Mouse (Mus musculus) forebrain, embryonic 14.5 days (tissue): ENCODE data around the gene Atoh7. TPM values are rescaled to one million over a fixed set of nuclear protein-coding genes. Genes with fewer than 3 reads are reported as not detected.
A peak's percentile ranks its signal among the peaks of the same experiment; 100 is the strongest.

ENCODE experiments used
- ATAC-seq: fragments of 200-750 bp; cut with Nextera tagmentation; 2 replicates; pipeline ENCODE4 v1.8.0; 2017; ENCODE audit warnings: mild to moderate bottlenecking, moderate library complexity
- DNase-seq: peaks from one replicate; pipeline ENCODE4 v3.0.0-alpha.2; 2015; ENCODE audit warnings: low spot score
- H3K27ac ChIP-seq: fragments of 300-500 bp; sonication (generic); 2 replicates; pipeline ENCODE4 v1.5.1; 2014; ENCODE audit warnings: low read depth, mild to moderate bottlenecking, control low read depth, low read length, moderate library complexity
- H3K27me3 ChIP-seq: fragments of 300-500 bp; sonication (generic); replicated peaks from 2 replicates; pipeline ENCODE4 v1.6.1; 2014; ENCODE audit warnings: low read length, control low read depth, mixed read lengths; ENCODE audit not compliant: control insufficient read depth, insufficient read depth
- H3K36me3 ChIP-seq: fragments of 300-500 bp; sonication (generic); 2 replicates; pipeline ENCODE4 v1.6.1; 2014; ENCODE audit warnings: low read length, control low read depth; ENCODE audit not compliant: control insufficient read depth, insufficient read depth
- H3K4me1 ChIP-seq: fragments of 300-500 bp; sonication (generic); 2 replicates; pipeline ENCODE4 v1.6.1; 2014; ENCODE audit warnings: antibody characterized with exemption, low read length, control low read depth; ENCODE audit not compliant: control insufficient read depth, insufficient read depth
- H3K4me2 ChIP-seq: fragments of 300-500 bp; sonication (generic); 2 replicates; pipeline ENCODE4 v1.6.1; 2014; ENCODE audit warnings: mild to moderate bottlenecking, control low read depth, low read length
- H3K4me3 ChIP-seq: fragments of 300-500 bp; sonication (generic); 2 replicates; pipeline ENCODE4 v1.5.1; 2014; ENCODE audit warnings: low read depth, low read length, control low read depth
- H3K9ac ChIP-seq: fragments of 300-500 bp; sonication (generic); 2 replicates; pipeline ENCODE4 v1.6.1; 2014; ENCODE audit warnings: mild to moderate bottlenecking, low read length, control low read depth, moderate library complexity
- H3K9me3 ChIP-seq: fragments of 300-500 bp; sonication (generic); replicated peaks from 2 replicates; pipeline ENCODE4 v1.6.1; 2016; ENCODE audit warnings: low read length, control low read depth, mixed read lengths; ENCODE audit not compliant: control insufficient read depth
- WGBS: fragments of 180-500 bp; shearing (Covaris S2); extraction: QIAGEN DNeasy Blood & Tissue Kit; methylation state at CpG from one replicate; pipeline ENCODE4 v1.1.7; 2014; 5-methylcytosine and 5-hydroxymethylcytosine counted together
- polyA plus RNA-seq: library from polyadenylated mRNA; unstranded; fragments of >200 nt; fragmentation: Nextera tagmentation; extraction: Ambion mirVana; gene quantifications from 2 replicates; pipeline ENCODE4 v1.2.1, GENCODE M21; 2014

Gene Atoh7
- polyA plus RNA-seq, 1 experiment from 2014 or later = 0.97 TPM

DNA sequence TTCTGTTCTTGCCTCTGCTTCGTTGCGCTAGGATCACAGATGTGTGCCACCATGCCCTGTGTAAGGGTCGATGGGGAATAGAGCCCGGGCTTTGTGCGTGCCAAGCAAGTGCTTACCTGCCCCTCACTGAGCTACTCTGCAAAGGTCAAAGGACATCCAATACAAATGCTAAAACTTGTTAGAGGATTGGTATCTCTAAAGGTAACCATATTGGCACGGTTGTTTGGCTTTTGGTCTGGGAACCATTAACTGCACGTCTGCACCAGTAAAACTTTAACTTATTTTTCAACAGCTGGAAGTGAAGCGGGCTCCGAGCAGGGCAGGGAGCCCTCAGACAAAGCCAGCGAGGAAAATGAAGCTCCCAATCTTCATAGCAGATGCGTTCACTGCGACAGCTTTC is 38.2 kb upstream of the Atoh7 start:
- H3K9me3 ChIP-seq = no peaks in the 10 kb centered on the region
- no peak overlapping the region for H3K27ac ChIP-seq
- H3K4me3 ChIP-seq = no peak overlapping the region
- H3K4me2 ChIP-seq = no peak overlapping the region
- DNase-seq (no peak), ATAC-seq (no peak)
- no peak overlapping the region for H3K9ac ChIP-seq
- no peaks in the 10 kb centered on the region for H3K36me3 ChIP-seq
- 76% methylated on average over 12 of the region's 12 CpGs for WGBS
- no peaks in the 10 kb centered on the region for H3K27me3 ChIP-seq
- no peaks in the 10 kb centered on the region for H3K4me1 ChIP-seq

DNA sequence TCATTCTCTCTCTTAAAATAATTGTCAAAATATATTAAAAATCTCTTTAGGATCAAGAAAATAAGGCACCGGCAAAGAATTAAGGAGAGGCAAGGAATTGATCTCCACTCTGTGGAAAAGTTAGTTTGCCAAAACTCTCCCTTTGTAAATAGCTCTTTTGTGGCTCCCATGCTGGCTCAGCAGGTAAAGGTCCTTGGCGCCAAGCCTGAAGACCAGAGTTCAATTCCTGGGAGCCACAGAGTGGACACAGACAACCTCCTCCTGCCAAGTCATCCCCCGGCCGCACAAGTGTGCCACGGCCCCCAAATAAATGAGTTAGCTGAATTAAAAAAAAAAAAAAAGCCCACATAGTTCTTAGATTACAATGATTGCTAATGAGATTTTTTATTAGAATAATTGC is 36.8 kb upstream of the Atoh7 start:
- Histone ChIP-seq H3K9ac (no peak overlapping the region), H3K4me2 (no peak overlapping the region)
- WGBS = 85% methylated on average over 5 of the region's 5 CpGs

DNA sequence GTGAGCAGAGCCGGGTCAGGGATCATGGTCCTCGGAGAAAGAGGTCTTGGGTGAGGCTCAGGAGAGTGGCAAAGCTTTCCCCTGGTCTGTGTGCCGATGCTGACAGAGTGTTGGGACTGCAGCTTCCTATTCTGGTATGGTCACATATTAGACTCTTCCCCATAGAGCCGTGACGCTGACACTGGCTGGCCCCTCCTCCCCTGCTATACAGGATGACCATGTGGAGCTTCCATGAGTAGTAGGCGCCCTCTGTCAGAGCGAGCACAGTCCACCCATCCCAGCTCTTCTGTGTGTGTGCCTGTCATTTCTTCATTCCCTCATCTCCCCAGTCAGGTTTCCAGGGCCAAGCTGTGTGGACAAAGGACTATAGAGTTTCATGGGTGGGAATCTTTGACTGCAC is 36.1 kb upstream of the Atoh7 start:
- Histone ChIP-seq H3K27ac (no peak overlapping the region), H3K36me3 (no peaks in the 10 kb centered on the region), H3K9ac (no peak overlapping the region), H3K4me3 (no peak overlapping the region), H3K4me1 (no peaks in the 10 kb centered on the region), H3K9me3 (no peaks in the 10 kb centered on the region), H3K4me2 (no peak overlapping the region), H3K27me3 (no peaks in the 10 kb centered on the region)
- DNase-seq (no peak), ATAC-seq (no peak)
- WGBS = 79% methylated on average over 7 of the region's 7 CpGs

More for the DNA sequence above, 36.8 kb upstream of the Atoh7 start:
- no peak for ATAC-seq
- Histone ChIP-seq H3K4me1 (no peaks in the 10 kb centered on the region), H3K27ac (no peak overlapping the region), H3K9me3 (no peaks in the 10 kb centered on the region), H3K36me3 (no peaks in the 10 kb centered on the region), H3K4me3 (no peak overlapping the region), H3K27me3 (no peaks in the 10 kb centered on the region)
- DNase-seq = no peak

DNA sequence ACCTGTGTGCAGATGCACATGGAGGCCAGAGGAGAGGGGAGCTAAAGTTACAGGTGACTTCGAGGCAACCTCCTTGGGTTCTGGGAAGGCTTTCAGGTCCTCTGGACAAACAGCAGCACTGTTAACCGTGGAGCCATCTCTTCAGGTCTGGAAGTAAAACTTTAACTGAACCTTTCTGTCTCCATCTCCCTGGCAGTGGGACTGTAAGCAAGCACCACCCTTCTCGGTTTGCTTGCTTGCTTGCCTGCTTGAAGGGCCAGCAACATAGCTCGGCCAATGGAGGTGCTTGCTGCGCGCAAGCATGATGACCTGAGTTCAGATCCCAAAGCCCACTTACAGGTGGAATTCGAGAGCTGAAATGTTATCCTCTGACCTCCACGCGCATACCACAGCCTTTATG is 34.9 kb upstream of the Atoh7 start:
- ATAC-seq = no peak
- DNase-seq = no peak
- 85% methylated on average over 9 of the region's 9 CpGs for WGBS

DNA sequence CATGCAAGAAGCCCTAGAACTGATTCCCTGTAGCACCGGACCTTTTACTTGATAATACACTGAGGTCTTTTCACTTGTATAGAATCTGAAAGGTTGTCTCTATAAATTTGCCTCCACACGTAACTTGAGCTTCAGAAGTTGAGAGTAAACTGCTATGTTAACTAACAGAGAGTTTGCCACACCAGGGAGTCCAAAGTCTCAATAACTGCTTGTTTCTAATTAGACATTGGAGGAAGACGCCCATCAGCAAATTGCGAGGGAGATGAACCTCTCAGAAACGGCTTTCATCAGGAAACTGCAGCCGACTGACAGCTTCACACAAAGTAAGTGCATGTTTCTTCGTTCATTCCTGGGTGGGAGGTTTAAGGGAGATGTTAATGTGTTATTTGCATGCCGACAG is 33.9 kb upstream of the Atoh7 start:
- H3K9me3 ChIP-seq = no peaks in the 10 kb centered on the region
- H3K4me3 ChIP-seq = no peak overlapping the region
- H3K27me3 ChIP-seq = no peaks in the 10 kb centered on the region
- H3K9ac ChIP-seq = no peak overlapping the region
- no peak; the same call in 1 of the 2 replicates for ATAC-seq
- no peak overlapping the region for H3K4me2 ChIP-seq
- H3K27ac ChIP-seq = no peak overlapping the region
- DNase-seq = no peak
- H3K36me3 ChIP-seq = no peaks in the 10 kb centered on the region
- 36% methylated on average over 8 of the region's 8 CpGs for WGBS
- H3K4me1 ChIP-seq = no peaks in the 10 kb centered on the region

More for the DNA sequence above, 34.9 kb upstream of the Atoh7 start:
- Histone ChIP-seq H3K4me3 (no peak overlapping the region), H3K4me1 (no peaks in the 10 kb centered on the region), H3K9ac (no peak overlapping the region), H3K27me3 (no peaks in the 10 kb centered on the region), H3K36me3 (no peaks in the 10 kb centered on the region), H3K27ac (no peak overlapping the region), H3K9me3 (no peaks in the 10 kb centered on the region), H3K4me2 (no peak overlapping the region)

DNA sequence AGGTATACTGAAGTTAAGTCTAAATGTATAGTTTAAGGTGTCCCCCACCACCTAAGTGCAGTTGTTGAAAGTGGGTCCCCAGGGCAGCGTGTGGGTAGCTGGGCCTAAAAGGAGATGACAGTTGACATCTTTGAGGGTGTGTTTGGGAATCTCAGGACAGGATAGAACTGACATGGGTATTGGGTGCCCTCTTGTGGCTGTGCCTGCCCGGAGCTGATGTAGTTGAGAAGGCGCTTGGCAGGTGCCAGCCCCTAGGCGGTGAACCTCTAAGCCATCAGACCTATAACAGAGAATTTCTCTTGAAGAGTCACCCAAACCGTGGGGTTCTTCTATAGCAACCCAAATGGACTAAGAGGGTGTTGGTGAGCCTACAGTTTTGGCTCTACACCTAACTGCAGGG is 33.5 kb upstream of the Atoh7 start:
- Histone ChIP-seq H3K9me3 (no peaks in the 10 kb centered on the region), H3K9ac (no peak overlapping the region), H3K36me3 (no peaks in the 10 kb centered on the region), H3K4me2 (no peak overlapping the region), H3K4me3 (no peak overlapping the region), H3K27me3 (no peaks in the 10 kb centered on the region), H3K27ac (no peak overlapping the region), H3K4me1 (no peaks in the 10 kb centered on the region)
- DNase-seq = peak; percentile 89
- WGBS = 3% methylated on average over 5 of the region's 5 CpGs
- peak; percentile 93 for ATAC-seq

DNA sequence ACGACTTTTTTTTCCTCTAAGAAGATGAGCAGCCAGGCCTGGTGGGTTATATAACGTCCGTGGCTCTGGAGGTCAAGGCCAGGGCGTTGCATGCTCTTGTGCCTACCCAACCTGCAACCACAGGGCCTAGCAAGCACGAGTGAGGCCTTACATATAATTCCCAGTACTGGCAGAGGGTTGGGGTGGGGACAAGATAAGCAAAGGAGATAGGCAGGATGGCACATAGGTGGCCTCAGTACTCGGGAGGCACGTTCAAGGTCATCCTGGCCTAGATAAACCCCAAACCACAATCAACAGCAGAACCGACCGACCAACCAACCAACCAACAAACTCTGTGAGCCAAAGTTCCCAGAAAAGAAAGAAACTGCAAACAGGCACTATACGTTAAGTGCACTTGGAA is 13.1 kb upstream of the Atoh7 start:
- H3K9ac ChIP-seq = no peak overlapping the region
- H3K27me3 ChIP-seq = no peaks in the 10 kb centered on the region
- no peak overlapping the region for H3K27ac ChIP-seq
- H3K4me1 ChIP-seq = peaks cover 13% of the 10 kb centered on the region; the same call in 1 of the 2 replicates
- no peak for ATAC-seq
- DNase-seq = no peak
- H3K4me3 ChIP-seq = no peak overlapping the region
- no peaks in the 10 kb centered on the region for H3K36me3 ChIP-seq
- H3K9me3 ChIP-seq = no peaks in the 10 kb centered on the region
- 89% methylated on average over 10 of the region's 10 CpGs for WGBS
- H3K4me2 ChIP-seq = no peak overlapping the region

DNA sequence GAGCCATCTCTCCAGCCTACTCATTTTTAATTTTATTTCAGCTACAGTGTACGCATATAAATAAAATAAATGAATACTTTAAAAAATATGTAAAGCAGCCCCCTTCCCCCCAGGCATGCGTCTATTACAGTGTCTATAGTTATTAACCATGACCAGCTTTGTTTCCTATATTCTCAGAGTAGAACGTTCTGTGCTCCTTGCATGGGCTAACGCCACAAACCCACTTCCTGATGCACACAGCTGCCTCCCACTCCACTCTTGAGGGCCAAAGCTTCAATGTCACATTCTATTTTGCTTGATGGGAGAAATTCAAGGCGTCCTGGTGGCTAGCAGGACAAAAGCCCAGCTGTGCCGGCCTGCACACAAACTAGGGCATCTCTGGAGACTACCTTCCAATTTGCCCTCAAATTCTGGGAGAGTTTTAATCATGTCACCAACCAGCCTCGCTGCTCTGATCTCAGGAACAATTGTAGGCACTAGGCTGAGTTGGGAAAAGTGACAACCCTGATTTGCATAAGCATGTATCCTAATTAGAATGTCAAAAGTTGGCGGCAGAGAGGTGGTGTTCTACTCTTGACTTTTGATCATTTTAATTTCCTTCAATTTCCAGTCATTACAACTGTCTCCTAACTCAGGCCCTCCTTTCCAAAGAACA is 10.2 kb upstream of the Atoh7 start:
- no peaks in the 10 kb centered on the region for H3K9me3 ChIP-seq
- no peaks in the 10 kb centered on the region for H3K27me3 ChIP-seq
- peak overlapping the region; percentile 54; the same call in 1 of the 2 replicates for H3K9ac ChIP-seq
- H3K4me3 ChIP-seq = peak overlapping the region; percentile 21
- H3K27ac ChIP-seq = no peak overlapping the region
- no peaks in the 10 kb centered on the region for H3K36me3 ChIP-seq
- ATAC-seq = no peak
- H3K4me2 ChIP-seq = peak overlapping the region; percentile 55
- peak; percentile 31 for DNase-seq
- 28% methylated on average over 8 of the region's 8 CpGs for WGBS
- H3K4me1 ChIP-seq = peaks cover 13% of the 10 kb centered on the region; the same call in 1 of the 2 replicates

DNA sequence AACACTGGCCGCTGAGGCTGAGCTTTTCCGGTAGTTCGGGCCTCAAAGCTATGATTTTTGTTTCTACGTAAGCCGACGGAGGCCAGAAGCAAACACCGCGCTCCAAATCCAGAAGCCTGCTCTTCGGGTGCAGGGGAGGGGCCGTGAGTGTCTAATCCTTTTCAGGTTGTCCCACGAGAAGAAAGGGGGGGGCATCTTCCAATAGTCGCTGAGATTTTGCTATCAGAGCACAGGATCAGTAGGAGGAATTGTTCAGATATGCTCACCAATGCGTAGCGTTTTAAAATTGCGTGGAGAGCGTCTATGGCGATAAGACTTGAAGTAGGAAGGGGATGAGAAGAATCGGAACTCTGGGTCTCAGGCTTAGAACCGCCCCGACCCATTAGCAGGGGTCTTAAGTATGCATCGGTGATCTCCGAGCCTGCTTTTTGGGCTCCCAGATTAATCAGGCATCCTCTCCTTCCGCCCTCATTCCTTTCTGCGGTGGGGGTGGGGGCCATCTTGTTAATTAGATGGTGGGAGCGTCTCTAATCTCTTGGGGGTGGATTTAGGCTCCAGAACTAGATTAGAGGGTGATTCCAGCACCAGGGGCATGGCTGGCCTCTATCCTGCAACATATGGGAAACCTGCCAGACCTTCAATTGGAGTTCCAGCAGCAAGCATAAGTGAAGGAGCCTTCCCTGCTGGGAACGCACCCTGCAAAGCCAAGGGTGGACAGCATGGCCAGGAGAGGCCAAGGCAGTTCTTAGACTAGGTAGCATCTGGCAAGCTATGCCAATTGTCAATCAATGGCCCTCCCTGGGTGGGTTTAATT is 9.5 kb upstream of the Atoh7 start:
- Histone ChIP-seq H3K4me1 (peaks cover 13% of the 10 kb centered on the region; the same call in 1 of the 2 replicates), H3K9me3 (no peaks in the 10 kb centered on the region), H3K4me3 (peak overlapping the region; percentile 21), H3K4me2 (peak overlapping the region; percentile 55), H3K36me3 (no peaks in the 10 kb centered on the region), H3K9ac (peak overlapping the region; percentile 54), H3K27me3 (no peaks in the 10 kb centered on the region), H3K27ac (no peak overlapping the region)
- WGBS = 3% methylated on average over 26 of the region's 26 CpGs
- no peak for ATAC-seq
- peak; percentile 35 for DNase-seq
